Mouse (Mus musculus) left cerebral cortex, postnatal 14 days (tissue): ENCODE results near the gene Gm37240. TPM values are rescaled to one million over a fixed set of nuclear protein-coding genes. Genes with fewer than 3 reads are reported as not detected.

Source experiments
- DNase-seq, 2 experiments: peaks; one replicate each; pipeline ENCODE4 v3.0.0; 2021 to 2022; ENCODE audit warnings: low spot score in 2 of 2, mixed read lengths in 1 of 2
- intact Hi-C: fragments of 180-260 bp; cut with DNase I; formaldehyde crosslinking; loops from one replicate; pipeline ENCODE4 v1.15.1; 2025
- total RNA-seq, 2 experiments: library from RNA; stranded (reverse); gene quantifications; 2 replicates each; pipeline ENCODE4 v1.2.3; 2021

Gene Gm37240
- total RNA-seq, 2 experiments from 2014 or later = 1.9 to 3.2 TPM

DNA sequence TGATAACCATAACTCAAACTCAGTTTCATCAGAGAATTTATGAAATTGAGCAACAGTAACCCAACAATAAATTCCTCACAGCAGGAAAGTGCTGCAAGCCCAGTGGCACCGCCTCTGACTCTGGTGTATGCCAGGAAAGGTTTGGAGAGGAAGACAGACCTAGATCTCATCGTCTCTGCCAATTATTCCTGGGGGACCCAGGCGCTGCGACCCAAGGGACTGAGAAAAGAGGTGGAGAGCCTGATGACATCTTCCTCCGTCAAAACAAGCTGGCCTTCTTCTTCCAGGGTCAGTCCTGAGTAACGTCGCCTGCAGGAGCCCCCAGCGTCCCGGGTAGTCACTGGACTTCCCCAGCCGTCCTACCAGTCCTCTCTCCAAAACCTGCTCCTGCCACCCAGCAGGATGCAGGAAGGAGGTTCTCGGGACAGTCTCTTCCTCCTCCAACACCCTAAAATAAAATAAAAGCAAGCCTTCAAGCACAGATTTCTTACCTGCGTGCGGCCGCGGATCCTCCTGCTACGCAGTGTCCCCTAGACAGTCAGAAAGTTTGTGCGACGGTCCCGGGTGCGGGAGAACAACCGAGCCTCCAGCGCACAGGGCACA lies 581 bp downstream of the Gm37240 start:
- DNase-seq = no peak
- intact Hi-C loops = no loop called here

GRCm38 (mm10) chr3:85885906-85886305 lies 1.4 kb downstream of the Gm37240 start:
- intact Hi-C loops = no loop called here

DNA sequence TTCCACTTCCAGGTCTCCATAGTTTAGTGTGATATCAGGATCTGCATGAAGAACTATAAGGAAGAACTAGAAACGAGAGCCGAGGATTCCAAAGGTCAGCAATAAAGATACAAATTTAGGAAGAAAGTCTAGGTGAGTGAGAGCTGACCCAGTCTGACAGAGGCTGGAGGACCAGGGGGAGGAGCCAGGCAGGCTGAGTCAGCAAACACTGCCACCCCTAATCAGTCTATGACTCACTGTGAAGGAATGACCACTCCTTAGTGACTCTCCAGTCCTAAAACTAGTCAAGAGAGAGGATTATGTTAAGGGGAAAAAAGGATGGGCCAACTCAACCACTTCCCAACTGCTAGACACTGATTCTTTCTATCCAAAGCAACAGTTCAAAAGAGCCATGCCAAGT lies 6.6 kb downstream of the Gm37240 start:
- intact Hi-C loops = no loop called here
- no peak for DNase-seq

More at GRCm38 (mm10) chr3:85885906-85886305, 1.4 kb downstream of the Gm37240 start:
- no peak for DNase-seq

- DNase-seq = no peak
- intact Hi-C loops = no loop called here
These were observed 7.2 kb downstream of the Gm37240 start for GRCm38 (mm10) chr3:85880068-85880467.

DNA sequence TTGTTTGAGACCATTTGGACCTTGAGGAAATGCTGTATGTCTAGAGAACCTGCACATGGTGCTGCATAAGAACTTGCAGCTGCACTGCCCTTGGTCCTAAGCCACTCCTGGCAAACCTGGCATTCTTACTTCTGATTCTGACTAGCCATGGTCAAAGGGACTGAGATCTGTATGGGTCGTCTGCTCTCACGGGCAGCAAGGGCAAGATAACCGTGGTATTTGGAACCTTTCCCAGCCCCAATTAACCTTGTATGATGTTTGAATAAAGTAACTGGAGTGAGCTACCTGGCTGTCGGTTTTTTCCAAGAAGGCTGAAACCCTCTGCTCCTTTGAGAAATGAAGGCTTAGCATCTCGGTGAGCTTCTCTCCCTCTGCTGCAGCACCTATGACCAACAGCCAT lies 8.4 kb downstream of the Gm37240 start:
- intact Hi-C loops = no loop called here
- DNase-seq = no peak

GRCm38 (mm10) chr3:85863996-85864395 lies 23.3 kb downstream of the Gm37240 start:
- no peak for DNase-seq
- intact Hi-C loops = no loop called here

DNA sequence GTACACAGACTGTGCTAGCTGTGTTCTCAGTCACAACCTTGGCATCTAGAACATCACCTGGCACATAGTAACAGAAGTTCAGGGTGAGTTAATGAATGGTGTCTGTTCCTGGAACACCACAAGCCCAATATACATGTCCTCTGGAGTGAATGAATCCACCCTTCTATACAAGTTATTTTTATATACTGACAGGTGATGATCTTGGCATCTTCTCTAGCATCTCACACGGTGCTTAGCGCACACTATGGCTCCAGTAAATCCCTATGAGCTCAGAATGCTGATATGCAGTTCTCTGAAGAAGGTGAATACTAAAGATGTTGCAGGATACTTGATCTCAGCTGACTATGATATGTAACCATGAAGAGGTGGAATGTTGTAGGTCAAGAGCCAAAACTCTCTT lies 24.4 kb downstream of the Gm37240 start:
- intact Hi-C loops = no loop called here
- DNase-seq = no peak

- DNase-seq = no peak
- intact Hi-C loops = no loop called here
These were observed 26.3 kb downstream of the Gm37240 start for GRCm38 (mm10) chr3:85860996-85861395.

DNA sequence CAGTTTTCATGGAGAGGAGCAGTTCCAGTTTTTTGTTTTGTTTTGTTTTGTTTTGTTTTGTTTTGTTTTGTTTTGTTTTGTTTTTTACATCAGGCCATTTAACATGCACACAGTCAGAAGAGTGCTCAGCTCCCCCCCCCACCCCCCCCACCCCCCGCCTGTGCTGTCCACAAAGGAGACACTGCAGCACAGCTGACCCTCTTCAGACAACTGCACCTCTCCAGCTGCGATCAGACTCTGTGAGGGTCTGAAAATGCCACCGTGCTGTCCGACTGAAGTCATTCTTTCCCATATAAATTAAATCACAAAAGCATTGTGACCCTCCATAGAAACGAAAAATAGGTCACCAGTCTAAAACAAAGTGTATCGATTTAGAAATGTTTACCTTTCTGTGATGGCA lies 28.0 kb downstream of the Gm37240 start:
- intact Hi-C loops = no loop called here
- DNase-seq = no peak

DNA sequence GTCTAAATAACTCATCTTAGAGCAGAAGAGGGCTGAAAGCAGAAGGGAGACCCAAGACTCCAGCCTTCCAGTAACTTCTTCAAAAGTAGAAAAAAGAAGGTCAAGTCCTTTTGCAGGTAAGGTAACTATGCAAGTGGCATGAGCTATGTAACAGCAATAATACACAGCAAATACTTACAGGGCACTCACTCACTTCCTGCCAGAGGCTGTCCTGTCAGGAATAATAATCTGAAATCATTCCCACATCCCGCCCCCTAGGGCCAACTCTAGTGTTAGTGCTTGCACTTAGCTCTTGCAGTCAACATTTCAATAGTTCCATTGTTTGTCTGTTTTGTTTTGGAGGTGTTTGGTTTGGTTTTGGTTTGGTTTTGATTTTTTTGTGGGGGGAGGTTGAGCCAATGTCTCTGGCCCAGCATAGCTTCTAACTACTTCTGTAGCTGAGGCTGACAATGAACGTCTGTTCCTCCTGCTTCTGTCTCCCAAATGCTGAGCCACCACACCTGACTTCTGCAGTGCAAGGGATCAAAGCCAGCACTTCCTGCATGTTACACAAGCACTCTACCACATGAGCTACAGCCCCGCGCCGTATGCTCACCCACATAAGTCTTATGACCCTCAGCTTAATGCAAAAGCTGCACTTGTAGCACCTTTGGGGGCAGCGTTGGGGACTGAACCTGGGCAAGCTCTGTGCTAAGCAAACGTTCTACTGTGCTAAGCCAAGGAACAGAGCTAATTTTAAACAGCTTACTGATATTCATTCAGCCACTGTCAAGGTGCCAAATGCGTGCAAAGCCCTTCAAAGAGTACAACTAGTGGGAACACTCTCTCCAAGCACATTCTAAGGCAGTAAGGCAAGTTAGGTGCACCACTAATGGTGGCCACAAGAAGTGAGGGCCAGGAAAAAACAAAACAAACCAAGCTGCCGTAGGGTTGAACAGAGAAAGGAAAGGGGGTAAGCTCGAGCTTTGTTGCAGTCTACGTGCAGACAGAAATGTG lies 28.9 kb downstream of the Gm37240 start:
- intact Hi-C loops = no loop called here

DNA sequence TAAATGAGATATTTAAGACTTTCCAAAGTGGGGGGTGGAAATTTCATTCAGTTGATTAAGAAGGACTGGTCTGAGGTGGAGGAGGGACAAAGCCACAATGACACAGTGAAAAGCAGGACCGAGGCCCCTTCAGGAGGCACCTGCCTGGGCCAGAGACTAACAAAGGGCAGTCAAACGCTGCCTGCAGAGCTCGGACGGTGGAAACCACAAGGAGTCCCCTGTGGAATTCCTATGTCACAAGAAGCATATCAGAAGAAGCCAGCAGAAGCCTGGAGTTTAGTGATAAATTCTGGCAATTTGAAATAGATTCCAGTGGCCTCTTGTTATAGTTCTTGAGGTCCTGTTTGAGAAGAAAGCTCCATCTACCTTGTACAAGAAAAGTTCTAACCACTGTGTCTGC lies 30.2 kb downstream of the Gm37240 start:
- DNase-seq = no peak
- intact Hi-C loops = no loop called here

More for the DNA sequence above, 28.9 kb downstream of the Gm37240 start:
- peak; percentile 11 to 17 for DNase-seq

- intact Hi-C loops = no loop called here
- no peak for DNase-seq
These were observed 31.4 kb downstream of the Gm37240 start for GRCm38 (mm10) chr3:85855947-85856346.

- DNase-seq = no peak
- intact Hi-C loops = no loop called here
These were observed 32.3 kb downstream of the Gm37240 start for GRCm38 (mm10) chr3:85855043-85855442.

- intact Hi-C loops = no loop called here
- DNase-seq = no peak
These were observed 33.2 kb downstream of the Gm37240 start for GRCm38 (mm10) chr3:85854143-85854542.

DNA sequence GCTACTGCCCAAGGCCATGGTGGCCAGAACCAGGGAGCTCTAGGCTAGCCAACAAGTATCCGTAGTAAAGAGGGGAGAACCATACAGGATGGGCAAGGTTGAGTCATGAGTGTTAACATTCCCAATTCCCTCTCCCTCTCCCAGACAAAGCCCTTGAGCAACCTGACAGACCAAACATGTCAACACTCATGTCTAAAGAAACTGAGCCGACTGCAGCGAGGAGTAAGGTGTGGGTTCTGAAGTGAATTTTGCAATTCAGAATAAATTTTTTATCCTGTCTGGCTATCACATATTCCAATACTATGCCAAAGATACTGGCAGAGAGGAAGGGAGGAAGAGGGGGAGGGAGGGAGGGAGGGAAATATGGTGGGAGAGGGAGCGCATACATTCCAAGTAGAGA lies 33.6 kb downstream of the Gm37240 start:
- DNase-seq = no peak
- intact Hi-C loops = no loop called here

GRCm38 (mm10) chr3:85850079-85850478 lies 37.2 kb downstream of the Gm37240 start:
- no peak for DNase-seq
- intact Hi-C loops = no loop called here

DNA sequence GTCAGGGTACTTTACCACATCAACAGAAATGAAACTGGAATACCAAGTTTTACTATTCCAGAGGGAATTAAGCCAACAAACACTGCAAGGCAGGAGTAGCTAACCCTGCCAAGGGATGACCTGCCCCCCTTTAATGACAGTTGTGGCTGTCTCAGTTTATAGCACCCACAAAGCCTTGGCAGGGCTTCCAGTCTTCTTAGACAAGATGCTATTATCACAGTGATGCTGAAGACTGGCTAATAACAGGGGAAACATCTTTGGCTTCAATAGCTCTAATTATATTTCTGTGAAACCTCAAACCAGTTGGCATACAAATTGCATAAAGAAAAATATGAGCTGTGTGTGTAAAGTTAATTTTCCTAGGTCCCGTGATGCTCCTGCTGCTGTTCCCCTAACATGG lies 41.0 kb downstream of the Gm37240 start:
- DNase-seq = no peak
- intact Hi-C loops = no loop called here

DNA sequence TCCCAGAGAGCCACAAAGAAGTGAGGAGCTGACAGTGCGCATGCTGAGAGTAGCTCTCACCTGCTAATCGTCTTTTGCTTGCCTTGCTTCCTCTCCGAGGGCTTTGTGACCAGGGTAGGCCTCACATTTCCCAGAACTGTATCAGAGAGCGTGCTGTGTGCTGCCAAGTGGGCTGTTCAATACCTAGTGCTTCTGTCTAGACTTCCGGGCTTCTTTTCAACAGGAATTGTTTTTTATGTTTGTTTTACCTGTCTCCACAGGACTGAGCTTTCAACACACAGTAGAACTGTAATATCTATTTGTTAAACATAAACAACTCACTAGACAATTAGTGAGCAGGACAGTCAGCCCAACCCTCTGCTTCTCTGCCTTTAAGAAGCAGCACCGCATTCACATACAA lies 42.0 kb downstream of the Gm37240 start:
- intact Hi-C loops = no loop called here
- DNase-seq = no peak

GRCm38 (mm10) chr3:85842881-85843218 lies 44.5 kb downstream of the Gm37240 start:
- intact Hi-C loops = no loop called here

GRCm38 (mm10) chr3:85842177-85842880 lies 45.0 kb downstream of the Gm37240 start:
- DNase-seq = no peak
- intact Hi-C loops = no loop called here

More at GRCm38 (mm10) chr3:85842881-85843218, 44.5 kb downstream of the Gm37240 start:
- no peak for DNase-seq
